Mouse (Mus musculus) liver, adult 2 months (tissue): Measurements from ENCODE around the gene Mien1. TPM values are rescaled to one million over a fixed set of nuclear protein-coding genes. Genes with fewer than 3 reads are reported as not detected.

Experiments
- DNase-seq: peaks from one replicate; pipeline ENCODE4 v3.0.0-alpha.2; 2011; ENCODE audit warnings: low read depth, low spot score; ENCODE audit errors: extremely low read depth
- H3K27ac ChIP-seq: fragments of 200-500 bp; replicated peaks from 2 replicates; pipeline ENCODE4 v1.5.1; 2012; ENCODE audit warnings: low read depth, mild to moderate bottlenecking, control low read depth, inconsistent platforms, low read length; ENCODE audit not compliant: insufficient read depth
- H3K27me3 ChIP-seq: fragments of 200-500 bp; 2 replicates; pipeline ENCODE4 v1.6.1; 2012; ENCODE audit warnings: mild to moderate bottlenecking, moderate library complexity, low read length, inconsistent platforms; ENCODE audit not compliant: control insufficient read depth, insufficient read depth
- H3K36me3 ChIP-seq: fragments of 200-500 bp; 2 replicates; pipeline ENCODE4 v1.6.1; 2012; ENCODE audit warnings: low read length, inconsistent platforms; ENCODE audit not compliant: control insufficient read depth, insufficient read depth
- H3K4me1 ChIP-seq: fragments of 200-500 bp; 2 replicates; pipeline ENCODE4 v1.6.1; 2011; ENCODE audit warnings: low read length; ENCODE audit not compliant: control insufficient read depth, insufficient read depth
- H3K4me3 ChIP-seq: fragments of 200-500 bp; 2 replicates; pipeline ENCODE4 v1.5.1; 2011; ENCODE audit warnings: low read depth, mild to moderate bottlenecking, control low read depth, low read length, moderate library complexity; ENCODE audit not compliant: insufficient read depth
- H3K79me2 ChIP-seq: fragments of 200-500 bp; 2 replicates; pipeline ENCODE4 v1.6.1; 2012; ENCODE audit warnings: inconsistent platforms, mild to moderate bottlenecking, low read length, moderate library complexity; ENCODE audit not compliant: control insufficient read depth, insufficient read depth
- H3K9ac ChIP-seq: fragments of 200-500 bp; 2 replicates; pipeline ENCODE4 v1.6.1; 2012; ENCODE audit warnings: low read depth, mild to moderate bottlenecking, control low read depth, inconsistent platforms, low read length
- CTCF ChIP-seq: fragments of 200-500 bp; IDR thresholded peaks from 2 replicates; pipeline ENCODE4 v1.5.1; 2011; ENCODE audit warnings: low read depth, low read length, control low read depth
- POLR2A ChIP-seq: fragments of 200-500 bp; IDR thresholded peaks from 2 replicates; pipeline ENCODE4 v1.6.1; 2011; ENCODE audit warnings: low read length, control low read depth; ENCODE audit not compliant: insufficient read depth; ENCODE audit errors: extremely low read depth
- WGBS: fragments of 180-500 bp; shearing (Covaris S2); methylation state at CpG from one replicate; pipeline ENCODE4 v1.1.7; 2018; 5-methylcytosine and 5-hydroxymethylcytosine counted together
- polyA plus RNA-seq: library from polyadenylated mRNA; depleted of rRNA; stranded (reverse); fragments of >200 nt; gene quantifications from 2 replicates; pipeline ENCODE4 v1.2.3, GENCODE M21; 2012; rRNA removed
- total RNA-seq: library from RNA; depleted of rRNA; stranded (reverse); fragments of >200 nt; gene quantifications from 2 replicates; pipeline ENCODE4 v1.2.3, GENCODE M21; 2014; rRNA removed

Mien1 gene
- total RNA-seq, result 62.8 and 64.1 TPM in 2 replicates
- polyA plus RNA-seq, result 75.0 and 101 TPM in 2 replicates

- TF ChIP-seq CTCF, result peak; percentile 88
- TF ChIP-seq POLR2A, result peak; percentile 37; the same call in 1 of the 2 replicates
- no peaks in the 10 kb centered on the region for H3K36me3 ChIP-seq
- peak within 1 kb of the TSS; percentile 91 for H3K9ac ChIP-seq
- H3K79me2 ChIP-seq, result no peaks in the 10 kb centered on the region
- H3K27me3 ChIP-seq, result no peaks in the 10 kb centered on the region
- peak within 1 kb of the TSS; percentile 95 for H3K4me3 ChIP-seq
- WGBS, result 1% methylated on average over 43 of the region's 43 CpGs
- peak; percentile 78 for DNase-seq
- H3K27ac ChIP-seq, result peak within 1 kb of the TSS; percentile 91
- H3K4me1 ChIP-seq, result 0 out of 2 replicates have a peak, but pooled peaks cover 3% of the 10 kb centered on the region
Measured at GRCm38 (mm10) chr11:98438331-98439158, at the start of gene Mien1. Gene Mien1, minus strand, starts transcription at chr11:98438991.

DNA sequence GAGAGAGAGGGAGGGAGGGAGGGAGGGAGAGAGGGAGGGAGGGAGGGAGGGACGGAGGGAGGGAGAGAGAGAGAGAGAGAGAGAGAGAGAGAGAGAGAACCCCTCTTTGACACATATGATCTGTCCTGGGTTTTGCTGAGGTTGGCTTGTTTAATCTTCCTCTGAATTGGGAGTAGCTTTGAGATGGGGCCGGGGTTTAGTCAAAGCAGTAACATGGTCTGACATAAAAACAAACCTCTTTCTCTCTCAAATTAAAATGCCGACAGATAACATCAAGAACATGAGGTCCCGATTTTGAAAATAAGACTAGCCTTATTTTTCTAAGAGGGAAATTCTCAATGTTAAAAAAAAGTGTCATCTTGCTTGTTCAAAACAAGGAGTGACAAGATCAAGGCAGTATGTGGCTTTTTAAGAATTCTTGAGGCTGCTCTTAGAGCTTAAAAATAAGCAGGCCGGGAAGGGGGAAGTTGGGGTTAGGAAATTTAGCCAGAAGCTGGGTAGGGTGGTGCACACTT, 48.8 kb upstream of the Mien1 start:
- no peak overlapping the region for H3K9ac ChIP-seq
- TF ChIP-seq POLR2A, result no peak
- TF ChIP-seq CTCF, result no peak
- no peak overlapping the region for H3K4me3 ChIP-seq
- H3K27ac ChIP-seq, result no peak overlapping the region
- no peaks in the 10 kb centered on the region for H3K36me3 ChIP-seq
- WGBS, result 70% methylated on average over 5 of the region's 5 CpGs
- H3K79me2 ChIP-seq, result no peaks in the 10 kb centered on the region
- H3K4me1 ChIP-seq, result no peaks in the 10 kb centered on the region
- no peak for DNase-seq
- H3K27me3 ChIP-seq, result no peaks in the 10 kb centered on the region

GRCm38 (mm10) chr11:98485749-98486148, 47.0 kb upstream of the Mien1 start:
- no peak for TF ChIP-seq POLR2A
- no peak for TF ChIP-seq CTCF
- H3K4me3 ChIP-seq, result no peak overlapping the region
- WGBS, result 84% methylated on average over 2 of the region's 2 CpGs

DNA sequence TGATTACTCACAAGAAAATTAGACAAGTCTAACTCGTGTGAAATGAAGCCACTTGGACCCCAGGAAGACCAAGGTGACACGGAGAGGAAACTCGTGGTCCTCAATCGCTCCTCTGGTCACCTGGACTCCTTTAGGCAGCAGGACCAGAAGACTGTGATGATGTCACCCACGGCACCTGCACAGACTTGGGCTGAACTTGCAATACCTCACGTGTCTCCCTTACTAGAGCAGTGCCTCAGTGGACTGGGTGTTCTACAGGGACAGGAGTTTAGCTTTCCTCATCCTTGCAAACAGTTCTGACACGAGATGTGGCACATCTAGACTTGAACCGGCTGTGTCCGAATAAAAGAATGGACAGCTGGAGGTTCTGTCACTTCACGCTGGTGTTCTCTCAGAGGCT, 43.3 kb upstream of the Mien1 start:
- Histone ChIP-seq H3K4me1 (no peaks in the 10 kb centered on the region), H3K79me2 (no peaks in the 10 kb centered on the region), H3K27me3 (no peaks in the 10 kb centered on the region), H3K9ac (no peak overlapping the region), H3K36me3 (no peaks in the 10 kb centered on the region), H3K27ac (no peak overlapping the region), H3K4me3 (no peak overlapping the region)
- WGBS, result 82% methylated on average over 10 of the region's 10 CpGs
- TF ChIP-seq POLR2A (no peak), CTCF (no peak)
- DNase-seq, result no peak

More at GRCm38 (mm10) chr11:98485749-98486148, 47.0 kb upstream of the Mien1 start:
- Histone ChIP-seq H3K4me1 (no peaks in the 10 kb centered on the region), H3K27me3 (no peaks in the 10 kb centered on the region), H3K36me3 (no peaks in the 10 kb centered on the region), H3K27ac (no peak overlapping the region), H3K9ac (no peak overlapping the region), H3K79me2 (no peaks in the 10 kb centered on the region)
- DNase-seq, result no peak

DNA sequence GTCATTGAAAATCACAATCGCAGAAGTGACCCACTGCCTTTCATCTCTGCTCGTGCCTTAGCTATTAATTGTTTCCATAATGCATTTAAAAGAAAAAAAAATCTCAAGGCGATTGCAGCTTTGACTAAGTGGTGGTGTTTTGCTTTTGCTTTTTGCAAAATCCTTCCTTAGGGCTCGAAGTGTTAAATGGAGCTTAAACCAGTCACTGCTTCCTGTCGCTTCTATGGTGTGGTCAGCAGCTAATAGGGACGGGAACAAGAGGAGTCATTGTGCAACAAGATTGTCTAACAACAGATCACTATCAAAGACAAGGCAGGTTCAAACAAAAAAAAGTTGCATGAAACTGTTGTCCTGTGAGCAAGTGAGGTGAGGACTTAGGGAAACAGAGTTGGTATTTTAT, 42.4 kb upstream of the Mien1 start:
- Histone ChIP-seq H3K9ac (no peak overlapping the region), H3K27ac (no peak overlapping the region), H3K79me2 (no peaks in the 10 kb centered on the region), H3K27me3 (peaks cover 3% of the 10 kb centered on the region; the same call in 1 of the 2 replicates), H3K4me1 (no peaks in the 10 kb centered on the region), H3K4me3 (no peak overlapping the region), H3K36me3 (no peaks in the 10 kb centered on the region)
- TF ChIP-seq POLR2A (no peak), CTCF (no peak)
- DNase-seq, result no peak
- WGBS, result 60% methylated on average over 6 of the region's 6 CpGs
